Mouse (Mus musculus) myocyte (in vitro differentiated cells): Measurements from ENCODE around the gene Faf1. TPM values are rescaled to one million over a fixed set of nuclear protein-coding genes. Genes with fewer than 3 reads are reported as not detected.
A peak's percentile ranks its signal among the peaks of the same experiment; 100 is the strongest.

Experiments
- H3K27me3 ChIP-seq: one replicate; pipeline ENCODE4 v1.6.1; 2011; ENCODE audit not compliant: control insufficient read depth, insufficient read depth, insufficient read length
- H3K36me3 ChIP-seq: one replicate; pipeline ENCODE4 v1.6.1; 2011; ENCODE audit not compliant: control insufficient read depth, insufficient read depth
- H3K4me2 ChIP-seq: one replicate; pipeline ENCODE4 v1.6.1; 2011; ENCODE audit warnings: low read depth, control low read depth
- H3K4me3 ChIP-seq: one replicate; pipeline ENCODE4 v1.5.1; 2011; ENCODE audit warnings: mild to moderate bottlenecking, control low read depth, moderate library complexity
- H3K79me2 ChIP-seq: one replicate; pipeline ENCODE4 v1.6.1; 2011; ENCODE audit not compliant: control insufficient read depth, insufficient read depth
- H3ac ChIP-seq: one replicate; pipeline ENCODE4 v1.6.1; 2011; ENCODE audit not compliant: control insufficient read depth, insufficient read length
- CEBPB ChIP-seq: IDR thresholded peaks from 2 replicates; pipeline ENCODE4 v1.6.1; 2011; ENCODE audit warnings: mild to moderate bottlenecking, moderate library complexity; ENCODE audit not compliant: poor library complexity, insufficient read depth, severe bottlenecking
- E2F4 ChIP-seq: IDR thresholded peaks from one replicate; pipeline ENCODE4 v1.6.1; 2011; ENCODE audit warnings: mild to moderate bottlenecking, control low read depth, moderate library complexity; ENCODE audit not compliant: insufficient read depth
- MAX ChIP-seq: IDR thresholded peaks from one replicate; pipeline ENCODE4 v1.6.1; 2011; ENCODE audit warnings: low read depth, mild to moderate bottlenecking, control low read depth
- MYOD1 ChIP-seq, 3 experiments: IDR thresholded peaks; one replicate each; pipeline ENCODE4 v1.6.1; 2011; ENCODE audit warnings: control low read depth in 2 of 3, low read depth in 2 of 3, mild to moderate bottlenecking in 2 of 3, moderate library complexity in 1 of 3; ENCODE audit not compliant: insufficient read length in 2 of 3, control insufficient read depth in 1 of 3
- MYOG ChIP-seq, 3 experiments: IDR thresholded peaks; one replicate each; pipeline ENCODE4 v1.6.1; 2011; ENCODE audit warnings: control low read depth in 2 of 3, low read depth in 2 of 3, mild to moderate bottlenecking in 2 of 3; ENCODE audit not compliant: insufficient read length in 2 of 3, control insufficient read depth in 1 of 3, insufficient read depth in 1 of 3
- POLR2A ChIP-seq: IDR thresholded peaks from one replicate; pipeline ENCODE4 v1.6.1; 2011; ENCODE audit warnings: low read depth, mild to moderate bottlenecking, control low read depth, moderate library complexity; ENCODE audit not compliant: insufficient read length
- POLR2AphosphoS2 ChIP-seq: IDR thresholded peaks from one replicate; pipeline ENCODE4 v1.6.1; 2011; ENCODE audit warnings: low read depth, control low read depth; ENCODE audit not compliant: insufficient read length
- REST ChIP-seq: IDR thresholded peaks from one replicate; pipeline ENCODE4 v1.6.1; 2011; ENCODE audit warnings: mild to moderate bottlenecking, control low read depth, moderate library complexity; ENCODE audit not compliant: insufficient read depth, insufficient read length
- SRF ChIP-seq: IDR thresholded peaks from one replicate; pipeline ENCODE4 v1.6.1; 2011; ENCODE audit warnings: low read depth; ENCODE audit not compliant: control insufficient read depth, insufficient read length
- TCF12 ChIP-seq: IDR thresholded peaks from one replicate; pipeline ENCODE4 v1.6.1; 2011; ENCODE audit warnings: mild to moderate bottlenecking, control low read depth; ENCODE audit not compliant: poor library complexity, insufficient read depth, severe bottlenecking
- TCF3 ChIP-seq: IDR thresholded peaks from one replicate; pipeline ENCODE4 v1.6.1; 2011; ENCODE audit warnings: low read depth, control low read depth; ENCODE audit not compliant: insufficient read length
- USF1 ChIP-seq: IDR thresholded peaks from one replicate; pipeline ENCODE4 v1.6.1; 2011; ENCODE audit warnings: low read depth, mild to moderate bottlenecking, control low read depth, moderate library complexity
- polyA plus RNA-seq: library from polyadenylated mRNA; unstranded; fragments of >200 nt; fragmentation: generic; extraction: Trizol; gene quantifications from one replicate; pipeline ENCODE4 v1.2.1, GENCODE M21; 2012; ENCODE audit warnings: missing spikeins

Gene Faf1
- polyA plus RNA-seq, 1 experiment: 30.1 TPM

GRCm38 (mm10) chr4:109657851-109658500, 18.4 kb upstream of the Faf1 start:
- peak overlapping the region; percentile 83 for H3K4me2 ChIP-seq
- H3K4me3 ChIP-seq: peak overlapping the region; percentile 44

GRCm38 (mm10) chr4:109658826-109659225, 17.6 kb upstream of the Faf1 start:
- Histone ChIP-seq H3K79me2 (peaks cover 36% of the 10 kb centered on the region), H3K27me3 (no peaks in the 10 kb centered on the region), H3K4me2 (no peak overlapping the region), H3ac (no peak overlapping the region), H3K4me3 (no peak overlapping the region), H3K36me3 (no peaks in the 10 kb centered on the region)
- no peak for TF ChIP-seq POLR2A
- no peak for TF ChIP-seq USF1
- TF ChIP-seq MYOD1 (IDR thresholded peaks at IDR 0.05; ENCODE audit: control insufficient read depth in 1 of 3, insufficient read length in 2 of 3, low read depth in 2 of 3): no peak
- TF ChIP-seq SRF: no peak
- TF ChIP-seq REST: no peak
- TF ChIP-seq E2F4: no peak
- no peak for TF ChIP-seq TCF12
- no peak for TF ChIP-seq TCF3
- no peak for TF ChIP-seq MAX
- no peak for TF ChIP-seq CEBPB
- no peak for TF ChIP-seq MYOG (IDR thresholded peaks at IDR 0.05; ENCODE audit: control insufficient read depth in 1 of 3, insufficient read depth in 1 of 3, insufficient read length in 2 of 3, low read depth in 2 of 3)
- TF ChIP-seq POLR2AphosphoS2: no peak

More at GRCm38 (mm10) chr4:109657851-109658500, 18.4 kb upstream of the Faf1 start:
- Histone ChIP-seq H3K36me3 (no peaks in the 10 kb centered on the region), H3K79me2 (peaks cover 27% of the 10 kb centered on the region), H3K27me3 (no peaks in the 10 kb centered on the region), H3ac (peak overlapping the region; percentile 7)
- TF ChIP-seq POLR2A (no peak), TCF12 (no peak), TCF3 (no peak), MAX (no peak), USF1 (no peak), SRF (no peak), POLR2AphosphoS2 (no peak), REST (no peak), E2F4 (no peak)

GRCm38 (mm10) chr4:109659571-109659970, 16.8 kb upstream of the Faf1 start:
- no peak overlapping the region for H3ac ChIP-seq
- no peak overlapping the region for H3K4me2 ChIP-seq
- no peak for TF ChIP-seq POLR2AphosphoS2
- TF ChIP-seq REST: no peak
- TF ChIP-seq TCF3: no peak
- no peak for TF ChIP-seq SRF
- no peak for TF ChIP-seq TCF12
- no peak for TF ChIP-seq POLR2A
- TF ChIP-seq MYOD1 (IDR thresholded peaks at IDR 0.05; ENCODE audit: control insufficient read depth in 1 of 3, insufficient read length in 2 of 3, low read depth in 2 of 3): no peak
- no peak for TF ChIP-seq USF1
- no peak for TF ChIP-seq E2F4
- no peak for TF ChIP-seq MAX
- no peak for TF ChIP-seq CEBPB
- TF ChIP-seq MYOG (IDR thresholded peaks at IDR 0.05; ENCODE audit: control insufficient read depth in 1 of 3, insufficient read depth in 1 of 3, insufficient read length in 2 of 3, low read depth in 2 of 3): no peak
- H3K27me3 ChIP-seq: no peaks in the 10 kb centered on the region
- H3K36me3 ChIP-seq: no peaks in the 10 kb centered on the region
- peaks cover 43% of the 10 kb centered on the region for H3K79me2 ChIP-seq
- H3K4me3 ChIP-seq: no peak overlapping the region

GRCm38 (mm10) chr4:109660568-109660967, 15.8 kb upstream of the Faf1 start:
- Histone ChIP-seq H3K79me2 (peaks cover 53% of the 10 kb centered on the region), H3K4me3 (no peak overlapping the region), H3ac (no peak overlapping the region), H3K36me3 (no peaks in the 10 kb centered on the region), H3K27me3 (no peaks in the 10 kb centered on the region), H3K4me2 (no peak overlapping the region)
- TF ChIP-seq SRF: no peak
- TF ChIP-seq MAX: no peak
- TF ChIP-seq POLR2A: no peak
- TF ChIP-seq REST: no peak
- no peak for TF ChIP-seq TCF12
- TF ChIP-seq CEBPB: no peak
- TF ChIP-seq MYOG (IDR thresholded peaks at IDR 0.05; ENCODE audit: control insufficient read depth in 1 of 3, insufficient read depth in 1 of 3, insufficient read length in 2 of 3, low read depth in 2 of 3): no peak
- no peak for TF ChIP-seq TCF3

- H3K4me2 ChIP-seq: peak overlapping the region; percentile 22
- peaks cover 54% of the 10 kb centered on the region for H3K79me2 ChIP-seq
- H3ac ChIP-seq: no peak overlapping the region
- no peaks in the 10 kb centered on the region for H3K36me3 ChIP-seq
- H3K4me3 ChIP-seq: no peak overlapping the region
- no peaks in the 10 kb centered on the region for H3K27me3 ChIP-seq
- TF ChIP-seq POLR2AphosphoS2 (no peak), MYOG (IDR thresholded peaks at IDR 0.05; ENCODE audit: control insufficient read depth in 1 of 3, insufficient read depth in 1 of 3, insufficient read length in 2 of 3, low read depth in 2 of 3) (no peak), TCF12 (no peak), POLR2A (no peak), TCF3 (no peak), SRF (no peak), USF1 (no peak), REST (no peak), MYOD1 (IDR thresholded peaks at IDR 0.05; ENCODE audit: control insufficient read depth in 1 of 3, insufficient read length in 2 of 3, low read depth in 2 of 3) (no peak), E2F4 (no peak), CEBPB (no peak), MAX (no peak)
Measured at GRCm38 (mm10) chr4:109661183-109661582, 15.2 kb upstream of the Faf1 start.
